Mouse (Mus musculus) thymus, adult 2 months (tissue): Measurements from ENCODE around the gene Gm49358.

Experiments
- CTCF ChIP-seq: fragments of 200-500 bp; IDR thresholded peaks from 2 replicates; pipeline ENCODE4 v1.5.1; 2012; ENCODE audit warnings: mild to moderate bottlenecking, control low read depth, low read length, moderate library complexity, borderline replicate concordance; ENCODE audit not compliant: control insufficient read depth, poor library complexity, insufficient read depth; ENCODE audit errors: extremely low read depth
- POLR2A ChIP-seq: fragments of 200-500 bp; IDR thresholded peaks from 2 replicates; pipeline ENCODE4 v1.6.1; 2012; ENCODE audit warnings: mild to moderate bottlenecking, low read length, control low read depth, moderate library complexity; ENCODE audit not compliant: control insufficient read depth, poor library complexity, insufficient read depth; ENCODE audit errors: extremely low read depth

DNA sequence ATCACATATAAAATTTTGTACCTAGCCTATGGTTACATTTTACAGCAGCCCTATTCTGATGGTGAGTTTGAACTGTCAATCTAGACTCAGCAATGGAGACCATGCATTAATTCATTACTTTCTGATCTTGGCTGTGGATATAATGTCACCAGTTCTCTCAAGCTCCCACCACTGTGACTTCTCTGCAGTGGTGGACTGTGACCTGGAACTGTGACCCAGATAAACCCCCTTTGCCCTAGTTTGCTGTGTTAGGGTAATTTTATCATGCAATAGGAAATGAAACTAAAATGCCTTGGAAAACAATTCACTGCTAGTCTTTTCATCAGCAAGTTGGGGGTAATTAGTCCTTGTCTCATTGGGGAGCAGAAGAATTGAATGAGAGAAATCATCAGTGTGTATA is 117.7 kb downstream of the Gm49358 start:
- no peak for TF ChIP-seq CTCF
- TF ChIP-seq POLR2A: no peak
